Comparison of ENCODE assay signal across 10 mouse cellular contexts in the genomic region with DNA sequence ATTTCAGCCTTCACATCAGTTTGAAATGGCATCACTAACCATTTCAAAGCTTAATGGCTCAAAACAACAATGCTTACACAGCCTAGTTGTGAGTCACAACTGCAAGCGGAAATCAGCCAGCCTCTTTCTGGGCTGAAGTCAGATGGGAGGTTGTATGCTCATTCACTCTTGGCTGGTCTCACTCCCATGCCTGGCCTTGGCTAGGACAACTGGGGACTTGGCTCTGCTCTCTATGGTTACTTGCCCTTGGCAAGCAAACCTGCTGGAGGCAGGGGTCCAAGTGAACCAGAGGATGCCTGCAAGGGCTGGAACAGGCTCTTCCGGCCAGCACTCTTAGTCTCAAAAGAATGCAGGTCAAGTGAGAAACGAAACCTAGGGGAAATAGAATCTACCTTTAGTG.
DNase-seq lines count a peak whose midpoint lies in the region; ATAC-seq lines count a peak whose summit lies in the region.
"Had no signal": no experiment of that assay in that cellular context is flagged by ENCODE, and none has a peak within 500 bp of the region (broad histone marks: within the 10 kb centered on the region; RNA-seq: fewer than 3 reads in every experiment).

No protein-coding gene starts in this region.

- H3K4me3 ChIP-seq in limb, embryonic 13.5 days, result no peak overlapping the region
- no peak overlapping the region for H3K4me3 ChIP-seq in limb, embryonic 10.5 days

- no peak overlapping the region for H3K4me2 ChIP-seq in limb, embryonic 13.5 days (replicated peaks)

- no peaks in the 10 kb centered on the region for H3K9me3 ChIP-seq in limb, embryonic 13.5 days
- H3K9me3 ChIP-seq in limb, embryonic 10.5 days (replicated peaks), result no peaks in the 10 kb centered on the region

- ATAC-seq in limb, embryonic 13.5 days (ENCODE audit: low FRiP score, low read depth), result peak; percentile 82; the same call in 1 of the 2 replicates
- ATAC-seq: Patski had no signal

- no peaks in the 10 kb centered on the region for H3K27me3 ChIP-seq in limb, embryonic 13.5 days
- H3K27me3 ChIP-seq in limb, embryonic 10.5 days (ENCODE audit: low read depth, poor library complexity, severe bottlenecking), result no peaks in the 10 kb centered on the region
- H3K27me3 ChIP-seq: Patski had no signal

- no peak for DNase-seq in limb, embryonic 10.5 days (ENCODE audit: low spot score)
- peak; percentile 97 for DNase-seq in brain, adult 2 months (ENCODE audit: low read depth, low spot score)
- DNase-seq in frontal cortex, postnatal 14 days (ENCODE audit: low spot score in 2 of 2), result peak; percentile 38 to 52
- DNase-seq in layer of hippocampus, postnatal 25 days (ENCODE audit: extremely low spot score in 1 of 2, low spot score in 1 of 2), result peak; percentile 46 to 59
- DNase-seq in right cerebral cortex, postnatal 25 days, result peak; percentile 36
- no peak for DNase-seq in spleen, adult 18-20 months
- DNase-seq in thymus, postnatal 0 days (ENCODE audit: low spot score), result no peak

- 71% methylated on average over 3 of the region's 3 CpGs for WGBS in limb, embryonic 13.5 days
- WGBS in limb, embryonic 10.5 days, result 92% methylated on average over 3 of the region's 3 CpGs

- H3K4me1 ChIP-seq in limb, embryonic 13.5 days, result no peaks in the 10 kb centered on the region
- H3K4me1 ChIP-seq in limb, embryonic 10.5 days, result no peaks in the 10 kb centered on the region

- no peak overlapping the region for H3K27ac ChIP-seq in limb, embryonic 13.5 days
- H3K27ac ChIP-seq in limb, embryonic 10.5 days, result no peak overlapping the region
- H3K27ac ChIP-seq: liver, embryonic 14.5 days had no signal

- no peak overlapping the region for H3K9ac ChIP-seq in limb, embryonic 13.5 days
- H3K9ac ChIP-seq: liver, embryonic 14.5 days had no signal

- no peaks in the 10 kb centered on the region for H3K36me3 ChIP-seq in limb, embryonic 13.5 days
- H3K36me3 ChIP-seq in limb, embryonic 10.5 days, result no peaks in the 10 kb centered on the region

Comparison
In these comparisons a context has a peak if more than half of its experiments do, and no peak if none do; other contexts are left out.
1. DNase-seq: peak in brain, adult 2 months (single experiment), frontal cortex, postnatal 14 days (2 of 2), layer of hippocampus, postnatal 25 days (2 of 2) and right cerebral cortex, postnatal 25 days (single experiment); none in limb, embryonic 10.5 days (single experiment), spleen, adult 18-20 months (0 of 2) and thymus, postnatal 0 days (single experiment).